Mouse (Mus musculus) G1E (cell line): ENCODE data around the gene Tyw1. TPM values are rescaled to one million over a fixed set of nuclear protein-coding genes. Genes with fewer than 3 reads are reported as not detected.

Experiments used
- ATAC-seq: 2 replicates; pipeline ENCODE4 v1.8.0; 2016; ENCODE audit warnings: mild to moderate bottlenecking; ENCODE audit not compliant: insufficient number of reproducible peaks, poor library complexity, low FRiP score, severe bottlenecking; ENCODE audit errors: extremely low read depth
- DNase-seq: peaks from one replicate; pipeline ENCODE4 v3.0.0; 2012; ENCODE audit warnings: low spot score
- H3K27me3 ChIP-seq: 2 replicates; pipeline ENCODE4 v1.6.1; 2012; ENCODE audit warnings: mild to moderate bottlenecking, low read length, inconsistent platforms; ENCODE audit not compliant: insufficient read depth
- H3K36me3 ChIP-seq: replicated peaks from 2 replicates; pipeline ENCODE3; 2012; ENCODE audit warnings: mild to moderate bottlenecking, inconsistent platforms
- H3K4me1 ChIP-seq: 2 replicates; pipeline ENCODE4 v1.6.1; 2012; ENCODE audit warnings: low read depth, low read length, inconsistent platforms, mixed read lengths; ENCODE audit not compliant: insufficient read depth
- H3K4me3 ChIP-seq: 2 replicates; pipeline ENCODE4 v1.5.1; 2012; ENCODE audit warnings: low read depth, mild to moderate bottlenecking, inconsistent platforms, low read length, moderate library complexity, mixed read lengths
- H3K9me3 ChIP-seq: replicated peaks from 2 replicates; pipeline ENCODE4 v1.6.1; 2012; ENCODE audit warnings: inconsistent platforms
- CTCF ChIP-seq: IDR thresholded peaks from 2 replicates; pipeline ENCODE4 v1.5.1; 2012; ENCODE audit warnings: low read depth, low read length, inconsistent platforms, mixed read lengths
- GATA1 ChIP-seq: IDR thresholded peaks from 2 replicates; pipeline ENCODE4 v1.6.1; 2012; ENCODE audit warnings: borderline replicate concordance, low read length, inconsistent platforms, mixed read lengths
- GATA2 ChIP-seq: IDR thresholded peaks from 2 replicates; pipeline ENCODE4 v1.6.1; 2012; ENCODE audit warnings: low read depth, low read length, inconsistent platforms, borderline replicate concordance
- POLR2AphosphoS5 ChIP-seq: IDR thresholded peaks from 2 replicates; pipeline ENCODE4 v1.6.1; 2012; ENCODE audit warnings: low read depth, low read length, inconsistent platforms; ENCODE audit not compliant: insufficient replicate concordance
- TAL1 ChIP-seq: conservative IDR thresholded peaks from 2 replicates; pipeline ENCODE4 v1.6.1; 2012; ENCODE audit warnings: low read depth, low read length, inconsistent platforms, mixed read lengths
- polyA plus RNA-seq: library from polyadenylated mRNA; stranded (reverse); fragments of >175 nt; gene quantifications from 2 replicates; pipeline ENCODE4 v1.2.3, GENCODE M21; 2012
- total RNA-seq, 2 experiments: library from RNA; stranded (forward) in 1 of 2; stranded (reverse) in 1 of 2; fragments of 200-1000 nt in 1 of 2; fragments of >200 nt in 1 of 2; fragmentation: Nextera tagmentation in 1 of 2; gene quantifications; 2 replicates each; pipeline ENCODE4 v1.2.3; 2014 to 2017

Tyw1 gene
- total and polyA plus RNA-seq, 3 experiments = 6.5 to 27.2 (median 26.3) TPM

- Histone ChIP-seq H3K36me3 (peaks cover 49% of the 10 kb centered on the region), H3K4me3 (peak overlapping the region; percentile 88), H3K9me3 (no peaks in the 10 kb centered on the region), H3K4me1 (peaks cover 33% of the 10 kb centered on the region), H3K27me3 (no peaks in the 10 kb centered on the region)
- DNase-seq (peak; percentile 87), ATAC-seq (peak; percentile 91)
- TF ChIP-seq TAL1 (no peak), GATA2 (no peak), GATA1 (no peak), POLR2AphosphoS5 (peak; percentile 94; the same call in 1 of the 2 replicates)
These were observed 1.4 kb downstream of the Tyw1 start for GRCm38 (mm10) chr5:130256678-130257271.

- peak overlapping the region; percentile 88 for H3K4me3 ChIP-seq
- no peaks in the 10 kb centered on the region for H3K27me3 ChIP-seq
- DNase-seq (no peak), ATAC-seq (no peak)
- H3K36me3 ChIP-seq = peaks cover 49% of the 10 kb centered on the region
- peaks cover 32% of the 10 kb centered on the region for H3K4me1 ChIP-seq
- no peaks in the 10 kb centered on the region for H3K9me3 ChIP-seq
- TF ChIP-seq CTCF (no peak), GATA2 (no peak), TAL1 (no peak), GATA1 (no peak), POLR2AphosphoS5 (no peak)
These were observed 1.9 kb downstream of the Tyw1 start for GRCm38 (mm10) chr5:130257303-130257702.

- DNase-seq (no peak), ATAC-seq (no peak)
- Histone ChIP-seq H3K4me3 (no peak overlapping the region), H3K9me3 (no peaks in the 10 kb centered on the region), H3K4me1 (peaks cover 32% of the 10 kb centered on the region), H3K27me3 (no peaks in the 10 kb centered on the region), H3K36me3 (peaks cover 89% of the 10 kb centered on the region)
- no peak for TF ChIP-seq GATA2
- no peak for TF ChIP-seq GATA1
- no peak for TF ChIP-seq POLR2AphosphoS5
- TF ChIP-seq CTCF = no peak
- TF ChIP-seq TAL1 = no peak
These were observed 8.0 kb downstream of the Tyw1 start for GRCm38 (mm10) chr5:130263454-130263853.

- DNase-seq = no peak
- TF ChIP-seq POLR2AphosphoS5 (no peak), GATA1 (no peak), CTCF (no peak), GATA2 (no peak), TAL1 (no peak)
- H3K9me3 ChIP-seq = no peaks in the 10 kb centered on the region
- 0 out of 2 replicates have a peak, but pooled peaks have one; percentile 18 for ATAC-seq
- H3K36me3 ChIP-seq = peaks cover 93% of the 10 kb centered on the region
- H3K4me3 ChIP-seq = no peak overlapping the region
- peaks cover 35% of the 10 kb centered on the region for H3K4me1 ChIP-seq
- no peaks in the 10 kb centered on the region for H3K27me3 ChIP-seq
These were observed 9.1 kb downstream of the Tyw1 start for GRCm38 (mm10) chr5:130264433-130265005.

- H3K4me3 ChIP-seq = no peak overlapping the region
- H3K4me1 ChIP-seq = peaks cover 40% of the 10 kb centered on the region
- no peaks in the 10 kb centered on the region for H3K27me3 ChIP-seq
- no peaks in the 10 kb centered on the region for H3K9me3 ChIP-seq
- DNase-seq = no peak
- peaks cover 99% of the 10 kb centered on the region for H3K36me3 ChIP-seq
- 0 out of 2 replicates have a peak, but pooled peaks have one; percentile 17 for ATAC-seq
- TF ChIP-seq CTCF (peak; percentile 59), GATA2 (no peak)
These were observed 11.2 kb downstream of the Tyw1 start for GRCm38 (mm10) chr5:130266651-130267050.

GRCm38 (mm10) chr5:130267316-130267715, 11.9 kb downstream of the Tyw1 start:
- Histone ChIP-seq H3K27me3 (no peaks in the 10 kb centered on the region), H3K4me3 (no peak overlapping the region), H3K36me3 (peaks cover 99% of the 10 kb centered on the region), H3K9me3 (no peaks in the 10 kb centered on the region), H3K4me1 (peaks cover 38% of the 10 kb centered on the region)
- DNase-seq = peak; percentile 21
- ATAC-seq = peak; percentile 41; the same call in 1 of the 2 replicates
- TF ChIP-seq CTCF = peak; percentile 39; the same call in 1 of the 2 replicates
- TF ChIP-seq GATA2 = no peak
- no peak for TF ChIP-seq GATA1
- TF ChIP-seq POLR2AphosphoS5 = no peak
- no peak for TF ChIP-seq TAL1
